Mouse (Mus musculus) stomach, embryonic 16.5 days (tissue): ENCODE results near the gene Smad3. TPM values are rescaled to one million over a fixed set of nuclear protein-coding genes. Genes with fewer than 3 reads are reported as not detected.

Experiments
- ATAC-seq: fragments of 200-750 bp; cut with Nextera tagmentation; 2 replicates; pipeline ENCODE4 v1.8.0; 2017; ENCODE audit warnings: moderate number of reproducible peaks, moderate TSS enrichment; ENCODE audit not compliant: insufficient read depth, low FRiP score
- H3K27ac ChIP-seq: fragments of 300-500 bp; sonication (generic); 2 replicates; pipeline ENCODE4 v1.5.1; 2014; ENCODE audit warnings: low read length
- H3K27me3 ChIP-seq: fragments of 300-500 bp; sonication (generic); 2 replicates; pipeline ENCODE4 v1.6.1; 2014; ENCODE audit warnings: low read length, control low read depth, mixed read lengths; ENCODE audit not compliant: control insufficient read depth, insufficient read depth
- H3K36me3 ChIP-seq: fragments of 300-500 bp; sonication (generic); 2 replicates; pipeline ENCODE4 v1.6.1; 2014; ENCODE audit warnings: low read length; ENCODE audit not compliant: control insufficient read depth, insufficient read depth
- H3K4me1 ChIP-seq: fragments of 300-500 bp; sonication (generic); 2 replicates; pipeline ENCODE4 v1.6.1; 2014; ENCODE audit warnings: low read length, control low read depth, mixed read lengths; ENCODE audit not compliant: control insufficient read depth, insufficient read depth
- H3K4me2 ChIP-seq: fragments of 300-500 bp; sonication (generic); 2 replicates; pipeline ENCODE4 v1.6.1; 2014; ENCODE audit warnings: low read depth, low read length, mixed read lengths
- H3K4me3 ChIP-seq: fragments of 300-500 bp; sonication (generic); replicated peaks from 2 replicates; pipeline ENCODE4 v1.5.1; 2014; ENCODE audit warnings: mild to moderate bottlenecking, low read length
- H3K9ac ChIP-seq: fragments of 300-500 bp; sonication (generic); 2 replicates; pipeline ENCODE4 v1.6.1; 2014; ENCODE audit warnings: low read length
- H3K9me3 ChIP-seq: fragments of 300-500 bp; sonication (generic); replicated peaks from 2 replicates; pipeline ENCODE4 v1.6.1; 2016; ENCODE audit warnings: low read length, control low read depth; ENCODE audit not compliant: control insufficient read depth
- WGBS: fragments of 180-500 bp; shearing (Covaris S2); extraction: QIAGEN DNeasy Blood & Tissue Kit; methylation state at CpG from one replicate; pipeline ENCODE4 v1.1.7; 2014; 5-methylcytosine and 5-hydroxymethylcytosine counted together
- polyA plus RNA-seq: library from polyadenylated mRNA; unstranded; fragments of >200 nt; fragmentation: Nextera tagmentation; extraction: Ambion mirVana; gene quantifications from 2 replicates; pipeline ENCODE4 v1.2.1, GENCODE M21; 2015

Gene Smad3
- polyA plus RNA-seq, 1 experiment from 2014 or later: 15.1 TPM

GRCm38 (mm10) chr9:63711580-63712230 lies 46.1 kb downstream of the Smad3 start:
- H3K9me3 ChIP-seq: no peaks in the 10 kb centered on the region
- H3K36me3 ChIP-seq: 0 out of 2 replicates have a peak, but pooled peaks cover 4% of the 10 kb centered on the region
- no peak overlapping the region for H3K4me3 ChIP-seq
- no peak overlapping the region for H3K27ac ChIP-seq
- no peak overlapping the region for H3K9ac ChIP-seq
- peaks cover 27% of the 10 kb centered on the region for H3K4me1 ChIP-seq
- H3K4me2 ChIP-seq: no peak overlapping the region
- ATAC-seq: no peak
- WGBS: 73% methylated on average over 13 of the region's 13 CpGs
- no peaks in the 10 kb centered on the region for H3K27me3 ChIP-seq

GRCm38 (mm10) chr9:63709857-63710256 lies 47.9 kb downstream of the Smad3 start:
- Histone ChIP-seq H3K4me2 (no peak overlapping the region), H3K4me3 (no peak overlapping the region), H3K36me3 (0 out of 2 replicates have a peak, but pooled peaks cover 4% of the 10 kb centered on the region), H3K9ac (no peak overlapping the region), H3K27ac (no peak overlapping the region), H3K27me3 (no peaks in the 10 kb centered on the region), H3K9me3 (no peaks in the 10 kb centered on the region), H3K4me1 (peaks cover 24% of the 10 kb centered on the region)
- 95% methylated on average over 5 of the region's 5 CpGs for WGBS
- ATAC-seq: no peak

GRCm38 (mm10) chr9:63709266-63709665 lies 48.5 kb downstream of the Smad3 start:
- no peaks in the 10 kb centered on the region for H3K9me3 ChIP-seq
- peaks cover 24% of the 10 kb centered on the region for H3K4me1 ChIP-seq

GRCm38 (mm10) chr9:63707816-63708588 lies 49.8 kb downstream of the Smad3 start:
- H3K27ac ChIP-seq: no peak overlapping the region
- H3K4me3 ChIP-seq: no peak overlapping the region
- H3K4me1 ChIP-seq: peaks cover 26% of the 10 kb centered on the region
- H3K36me3 ChIP-seq: 0 out of 2 replicates have a peak, but pooled peaks cover 4% of the 10 kb centered on the region
- no peaks in the 10 kb centered on the region for H3K9me3 ChIP-seq
- ATAC-seq: no peak
- no peaks in the 10 kb centered on the region for H3K27me3 ChIP-seq
- H3K9ac ChIP-seq: no peak overlapping the region
- no peak overlapping the region for H3K4me2 ChIP-seq
- WGBS: 76% methylated on average over 9 of the region's 9 CpGs

More at GRCm38 (mm10) chr9:63709266-63709665, 48.5 kb downstream of the Smad3 start:
- H3K4me2 ChIP-seq: no peak overlapping the region
- no peak for ATAC-seq
- 0 out of 2 replicates have a peak, but pooled peaks cover 4% of the 10 kb centered on the region for H3K36me3 ChIP-seq
- H3K4me3 ChIP-seq: no peak overlapping the region
- H3K27ac ChIP-seq: no peak overlapping the region
- no peak overlapping the region for H3K9ac ChIP-seq
- H3K27me3 ChIP-seq: no peaks in the 10 kb centered on the region

- Histone ChIP-seq H3K4me2 (no peak overlapping the region), H3K4me1 (peaks cover 32% of the 10 kb centered on the region), H3K36me3 (0 out of 2 replicates have a peak, but pooled peaks cover 4% of the 10 kb centered on the region), H3K27me3 (no peaks in the 10 kb centered on the region), H3K9ac (peak overlapping the region; percentile 17; the same call in 1 of the 2 replicates), H3K4me3 (no peak overlapping the region), H3K27ac (peak overlapping the region; percentile 36; the same call in 1 of the 2 replicates), H3K9me3 (no peaks in the 10 kb centered on the region)
- WGBS: 23% methylated on average over 9 of the region's 9 CpGs
- ATAC-seq: no peak
Measured at GRCm38 (mm10) chr9:63706152-63706733, 51.6 kb downstream of the Smad3 start.

GRCm38 (mm10) chr9:63704979-63705751 lies 52.6 kb downstream of the Smad3 start:
- Histone ChIP-seq H3K27me3 (no peaks in the 10 kb centered on the region), H3K4me2 (no peak overlapping the region), H3K27ac (no peak overlapping the region), H3K4me1 (peaks cover 32% of the 10 kb centered on the region), H3K9ac (no peak overlapping the region), H3K36me3 (0 out of 2 replicates have a peak, but pooled peaks cover 4% of the 10 kb centered on the region), H3K4me3 (no peak overlapping the region), H3K9me3 (no peaks in the 10 kb centered on the region)
- no peak for ATAC-seq
- WGBS: 66% methylated on average over 6 of the region's 6 CpGs

GRCm38 (mm10) chr9:63704131-63704530 lies 53.7 kb downstream of the Smad3 start:
- peaks cover 34% of the 10 kb centered on the region for H3K4me1 ChIP-seq
- H3K27ac ChIP-seq: no peak overlapping the region
- ATAC-seq: no peak
- whole genome bisulfite sequencing: 56% methylated on average over 5 of the region's 5 CpGs
- H3K9ac ChIP-seq: no peak overlapping the region
- H3K36me3 ChIP-seq: no peaks in the 10 kb centered on the region
- H3K9me3 ChIP-seq: no peaks in the 10 kb centered on the region
- H3K4me3 ChIP-seq: no peak overlapping the region
- no peaks in the 10 kb centered on the region for H3K27me3 ChIP-seq
- no peak overlapping the region for H3K4me2 ChIP-seq

GRCm38 (mm10) chr9:63703236-63703785 lies 54.5 kb downstream of the Smad3 start:
- Histone ChIP-seq H3K4me2 (no peak overlapping the region), H3K27me3 (no peaks in the 10 kb centered on the region), H3K36me3 (no peaks in the 10 kb centered on the region), H3K4me1 (peaks cover 42% of the 10 kb centered on the region), H3K9ac (no peak overlapping the region), H3K4me3 (no peak overlapping the region), H3K27ac (no peak overlapping the region), H3K9me3 (no peaks in the 10 kb centered on the region)
- 81% methylated on average over 7 of the region's 7 CpGs for WGBS
- ATAC-seq: no peak
